Mouse (Mus musculus) adrenal gland, adult (tissue): Measurements from ENCODE around the gene Ttll11.

Experiments
- DNase-seq, 2 experiments: peaks; one replicate each; pipeline ENCODE4 v3.0.0; 2022 to 2023; ENCODE audit warnings: low spot score in 1 of 2; ENCODE audit not compliant: inconsistent age in 2 of 2

Gene Ttll11

DNA sequence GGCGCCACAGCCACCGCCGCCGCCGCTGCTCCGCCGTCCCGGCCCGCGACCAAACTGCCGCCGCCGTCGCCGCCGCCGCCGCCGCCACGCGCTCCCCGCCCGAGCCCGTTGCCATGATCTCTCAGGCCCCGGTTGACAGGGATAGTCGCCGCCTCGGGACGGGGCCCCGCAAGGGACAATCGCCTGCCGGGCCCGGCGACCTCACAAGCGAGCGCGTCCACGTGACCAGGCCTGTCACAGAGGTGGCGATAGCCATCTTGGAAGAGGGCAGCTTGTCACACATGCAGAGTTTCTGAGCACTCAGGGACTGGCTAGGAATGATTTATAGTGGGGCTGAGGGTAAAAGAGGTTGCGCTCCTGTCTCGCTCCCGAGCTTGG, at the start of gene Ttll11:
Gene Ttll11, minus strand, starts transcription at position 270 of the 378 bp plus-strand sequence.
- DNase-seq, result peak; percentile 96 to 98

DNA sequence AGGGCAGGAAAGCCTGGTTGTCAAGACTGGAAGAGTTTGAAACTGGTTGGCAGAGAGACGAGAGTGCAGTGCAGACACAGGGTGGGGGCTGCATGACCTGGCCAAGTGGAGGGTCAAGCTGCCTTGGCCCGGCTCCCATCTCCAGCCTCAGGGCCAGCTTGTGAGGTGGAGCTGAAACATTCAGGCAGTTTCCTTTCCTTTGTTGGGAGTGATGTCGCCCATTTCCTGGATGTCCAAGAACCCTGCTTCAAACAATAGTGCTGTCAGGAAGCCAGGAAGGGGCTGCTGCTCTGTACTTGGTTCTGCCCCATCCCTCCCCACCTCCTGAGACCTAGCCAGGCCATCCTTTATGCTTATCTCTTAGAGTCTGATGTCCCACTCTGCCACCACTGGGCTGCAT, 43.6 kb upstream of the Ttll11 start:
- DNase-seq, result peak; percentile 59 to 77

- DNase-seq, result peak; percentile 59 to 89
These were observed 41.9 kb upstream of the Ttll11 start for GRCm38 (mm10) chr2:36021385-36022159.

DNA sequence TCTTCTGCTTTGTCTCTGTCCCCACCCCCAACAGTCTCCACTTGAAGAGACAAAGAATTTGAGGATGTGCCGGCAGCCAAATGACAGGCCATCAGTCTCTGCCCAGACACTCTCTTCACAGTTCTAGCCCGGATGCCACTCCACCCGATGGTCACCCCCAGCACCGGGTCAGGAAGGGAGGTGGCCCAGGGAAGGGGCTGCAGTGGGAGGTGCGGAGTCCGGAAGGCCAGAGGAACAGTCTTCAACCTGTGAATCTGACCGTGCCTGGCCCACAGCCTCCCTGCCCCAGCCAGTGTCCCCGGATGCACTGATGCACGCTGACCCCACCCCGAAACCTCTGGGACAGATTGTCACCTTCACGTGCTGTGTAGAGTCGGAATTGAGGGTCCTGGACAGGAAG, 33.3 kb upstream of the Ttll11 start:
- DNase-seq, result peak; percentile 59 to 76

GRCm38 (mm10) chr2:36011331-36011825, 31.7 kb upstream of the Ttll11 start:
- peak in 1 of 2 experiments; percentile 47 for DNase-seq

DNA sequence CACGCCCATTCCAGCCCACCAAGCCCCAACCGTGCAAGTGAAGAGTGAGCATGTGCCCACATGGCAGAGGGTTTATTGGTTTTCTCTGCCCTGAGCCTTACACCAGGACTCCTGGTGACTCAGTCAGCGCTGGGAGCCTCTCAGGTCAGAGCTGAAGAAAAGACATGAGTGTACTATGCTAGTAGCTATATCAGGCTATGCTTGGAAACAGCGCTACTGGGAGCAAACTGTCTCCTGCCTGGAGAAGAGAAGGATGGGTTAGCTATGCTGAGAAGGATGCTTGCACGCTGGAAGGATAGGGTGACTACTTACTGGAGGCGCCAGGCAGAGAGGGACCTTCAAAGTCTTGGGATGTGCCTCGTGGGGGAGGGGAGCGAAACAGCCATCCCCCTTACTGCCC, 30.9 kb upstream of the Ttll11 start:
- no peak for DNase-seq

- peak; percentile 67 to 84 for DNase-seq
These were observed 29.7 kb upstream of the Ttll11 start for GRCm38 (mm10) chr2:36009386-36009785.

DNA sequence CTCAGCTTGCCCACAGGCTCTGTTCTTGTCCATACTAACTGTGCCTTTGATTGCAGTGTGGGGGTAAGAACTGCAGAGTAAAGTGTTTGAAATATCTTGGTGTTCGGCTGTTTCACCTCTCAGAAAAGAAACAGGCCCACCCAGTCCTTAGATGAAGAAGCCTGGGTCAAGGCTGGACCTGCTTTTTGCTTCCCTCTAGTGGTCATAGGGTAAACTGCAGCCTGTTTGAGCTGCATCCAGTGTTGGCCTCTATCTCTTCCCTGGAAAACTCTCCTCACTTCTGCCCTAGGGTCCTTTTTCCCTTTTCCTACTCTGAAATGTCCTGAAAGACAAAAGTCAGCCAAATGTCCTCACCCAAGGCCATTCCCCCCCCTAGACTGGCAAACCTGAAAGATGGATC, 28.4 kb upstream of the Ttll11 start:
- DNase-seq, result peak; percentile 36 to 81

DNA sequence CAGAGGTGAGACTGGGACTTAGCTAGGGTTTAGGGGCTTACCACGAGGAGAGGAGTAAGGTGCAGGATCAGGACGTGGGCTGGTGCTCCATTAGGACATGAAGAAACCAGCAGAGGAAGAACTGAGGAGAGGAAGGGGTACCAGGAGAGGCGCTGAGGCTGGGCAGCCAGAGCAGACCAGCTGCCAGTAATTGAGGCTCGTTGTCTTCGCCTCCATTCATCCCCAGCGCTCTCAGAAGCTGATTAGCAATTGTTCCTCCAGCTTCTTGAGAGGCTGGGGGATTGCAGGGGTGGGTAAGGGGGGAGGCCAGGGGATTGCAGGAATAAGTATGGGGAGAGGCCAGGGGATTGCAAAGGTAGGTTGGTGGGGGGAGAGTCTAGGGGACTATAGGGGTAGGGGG, 22.5 kb upstream of the Ttll11 start:
- no peak for DNase-seq

DNA sequence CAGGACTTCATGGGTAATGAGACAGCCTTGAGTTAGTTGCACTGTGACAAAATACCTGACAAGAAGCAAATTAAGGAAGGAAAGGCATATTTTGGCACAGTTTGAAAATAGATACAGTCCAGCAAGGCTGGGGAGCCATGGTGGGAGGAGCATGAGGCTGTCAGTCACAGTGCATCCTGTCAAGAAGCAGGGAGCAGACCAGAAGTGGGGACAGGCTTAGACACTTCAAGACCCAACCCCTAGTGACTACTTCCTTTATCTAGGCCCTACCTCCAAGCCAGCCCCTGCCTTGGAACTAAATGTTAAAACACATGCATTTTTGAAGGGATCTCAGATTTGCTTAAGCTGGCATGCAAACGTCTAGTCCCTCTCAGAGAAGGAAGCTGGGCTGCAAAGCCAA, 20.7 kb upstream of the Ttll11 start:
- DNase-seq, result no peak

GRCm38 (mm10) chr2:35999212-35999611, 19.5 kb upstream of the Ttll11 start:
- DNase-seq, result no peak

DNA sequence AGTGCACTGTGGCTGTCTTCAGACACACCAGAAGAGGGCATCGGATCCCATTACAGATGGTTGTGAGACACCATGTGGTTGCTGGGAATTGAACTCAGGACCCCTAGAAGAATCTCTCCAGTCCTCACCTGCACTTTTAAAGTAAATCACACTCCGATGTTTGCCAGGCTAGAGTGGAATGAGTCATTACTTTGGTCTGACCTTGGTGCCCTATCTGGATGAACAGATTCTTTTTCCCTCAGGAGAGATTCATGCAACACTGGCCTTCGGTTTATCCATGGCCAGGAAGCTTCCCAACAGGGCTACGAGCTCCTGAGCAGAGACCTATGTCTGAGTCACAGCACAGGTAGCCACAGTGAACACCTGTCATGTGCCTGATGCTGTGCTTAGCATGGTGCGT, 18.7 kb upstream of the Ttll11 start:
- DNase-seq, result peak in 1 of 2 experiments; percentile 67

GRCm38 (mm10) chr2:35996753-35997152, 17.0 kb upstream of the Ttll11 start:
- DNase-seq, result no peak

DNA sequence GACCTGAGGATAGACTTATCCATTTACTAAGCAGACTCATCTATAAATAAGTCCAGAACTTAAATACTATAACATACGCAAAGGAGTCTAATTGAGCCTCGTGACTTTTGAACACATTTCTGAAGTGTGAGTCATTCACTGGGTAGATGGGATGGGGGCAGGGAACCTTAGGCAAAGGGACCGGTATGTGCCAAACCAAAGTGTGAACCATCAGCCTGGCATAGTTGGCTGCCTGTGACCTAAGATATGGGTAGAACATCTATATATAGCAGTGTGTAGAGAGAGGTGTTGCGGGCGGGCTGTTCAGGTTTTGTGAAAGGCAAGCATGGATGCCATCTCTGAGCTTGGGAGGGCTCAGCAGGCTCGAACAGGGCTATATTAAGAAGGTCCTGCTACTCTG, 14.6 kb upstream of the Ttll11 start:
- DNase-seq, result no peak

GRCm38 (mm10) chr2:35993481-35993880, 13.8 kb upstream of the Ttll11 start:
- no peak for DNase-seq

- no peak for DNase-seq
These were observed 12.5 kb upstream of the Ttll11 start for GRCm38 (mm10) chr2:35992259-35992658.

DNA sequence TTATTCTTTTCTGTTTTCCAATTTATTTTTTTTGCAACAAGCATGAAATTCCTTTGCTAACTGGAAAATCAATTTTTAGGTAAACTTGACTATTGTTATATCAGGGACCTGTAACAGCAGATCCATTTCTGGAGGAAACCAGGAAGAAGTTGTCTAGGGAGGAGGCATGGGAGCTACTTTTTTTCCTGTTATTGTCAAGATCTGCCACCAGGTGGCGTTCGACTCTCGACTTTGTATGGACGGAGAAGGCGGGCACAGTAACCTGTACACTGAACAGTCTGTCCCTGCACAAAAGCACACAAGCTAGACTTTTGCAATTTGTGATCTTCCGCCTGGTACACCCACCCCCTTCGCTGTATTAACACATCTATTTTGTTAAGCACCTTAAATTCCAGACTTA, 4.2 kb upstream of the Ttll11 start:
- DNase-seq, result peak; percentile 68 to 88

DNA sequence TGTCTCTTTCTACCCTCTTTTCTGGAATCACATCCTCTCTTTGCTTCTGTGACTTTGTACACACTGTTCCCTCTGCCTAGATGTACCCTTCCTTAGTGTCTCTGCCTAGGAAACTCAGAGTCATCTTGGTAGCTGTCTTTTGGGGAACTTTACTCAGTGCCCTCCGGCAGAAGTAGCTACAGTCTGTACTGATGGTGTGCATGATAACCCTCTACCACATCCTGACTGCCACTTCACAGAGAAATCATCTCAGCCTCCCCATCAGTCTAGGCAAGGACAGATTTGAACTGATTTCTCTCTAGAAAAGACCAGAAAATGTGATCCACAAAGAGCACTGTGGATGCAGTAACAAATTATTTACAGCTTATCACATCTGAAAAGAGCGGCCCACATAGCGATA, 2.2 kb upstream of the Ttll11 start:
- no peak for DNase-seq

DNA sequence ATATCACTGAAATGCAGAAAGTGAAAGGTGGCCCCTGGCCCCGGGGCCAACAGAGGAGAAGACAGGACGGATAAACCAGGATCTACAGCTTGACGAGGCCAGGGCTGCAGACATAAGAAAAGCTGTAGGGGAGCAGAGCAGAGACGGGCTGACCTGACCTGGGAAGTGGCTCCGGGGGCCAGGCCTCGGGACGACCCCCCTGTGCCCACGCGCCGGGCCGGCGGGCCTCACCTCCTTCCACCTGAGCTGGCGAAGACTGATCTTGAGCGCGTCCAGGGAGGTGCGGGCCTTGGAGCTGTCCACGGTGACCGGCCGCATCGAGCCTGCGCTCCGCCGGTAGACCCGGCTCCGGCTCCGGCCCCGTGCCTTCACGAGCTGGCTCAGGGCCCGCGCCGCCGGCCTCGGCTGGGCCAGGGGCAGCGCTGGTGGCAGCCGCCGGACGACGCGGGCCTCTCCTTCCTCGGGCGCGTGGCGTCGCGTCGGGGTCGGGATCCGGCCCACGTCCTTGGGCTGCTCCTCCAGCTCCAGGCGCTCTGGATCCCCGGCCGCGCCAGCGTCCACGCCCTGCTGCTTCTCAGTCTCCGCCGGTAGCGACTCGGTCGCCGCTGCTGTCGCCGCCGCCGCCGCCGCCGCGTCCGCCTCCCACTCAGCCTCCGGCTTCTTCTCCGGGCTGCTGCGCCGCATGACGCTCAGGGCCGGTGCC, 621 bp downstream of the Ttll11 start:
- DNase-seq, result peak; percentile 69 to 83

GRCm38 (mm10) chr2:35978276-35978933, 1.3 kb downstream of the Ttll11 start:
- peak; percentile 52 to 80 for DNase-seq

- DNase-seq, result no peak
These were observed 2.0 kb downstream of the Ttll11 start for GRCm38 (mm10) chr2:35977749-35978148.
